Mouse (Mus musculus): ENCODE results near the gene Gm17324.
"Not testable (repeated sequence)": the region's sequence is repeated elsewhere in the genome, so short reads cannot be mapped to it uniquely, and the experiment has no call there.

Gene Gm17324

GRCm38 (mm10) chr9:78447973-78448873 is at the start of gene Gm17324, which contains the start of gene Mto1:
Gene Gm17324 (minus strand): TSS chr9:78448786.
Gene Mto1 (plus strand): TSS chr9:78448208.
- peak; percentile 86 to 95 for DNase-seq

DNA sequence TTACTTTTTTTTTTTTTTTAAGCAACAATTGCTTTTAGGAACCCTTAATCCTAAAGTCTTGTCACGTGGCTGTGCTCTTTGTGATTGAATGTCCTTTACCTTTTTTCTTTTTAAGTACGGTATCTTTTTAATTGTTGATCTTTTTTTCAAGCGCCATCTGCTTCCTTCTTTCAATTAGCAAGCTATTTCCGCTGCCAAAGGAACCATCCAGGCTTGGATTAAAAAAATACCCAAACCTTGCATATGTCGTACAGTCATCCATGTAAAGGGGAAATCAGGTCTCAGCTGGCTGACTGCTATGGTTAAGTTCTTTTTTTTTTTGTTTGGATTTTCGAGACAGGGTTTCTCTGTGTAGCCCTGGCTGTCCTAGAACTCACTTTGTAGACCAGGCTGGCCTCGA is 44.6 kb upstream of the Gm17324 start:
- no peak for DNase-seq

- no peak for DNase-seq
These were observed 43.7 kb upstream of the Gm17324 start for GRCm38 (mm10) chr9:78492254-78492653.

DNA sequence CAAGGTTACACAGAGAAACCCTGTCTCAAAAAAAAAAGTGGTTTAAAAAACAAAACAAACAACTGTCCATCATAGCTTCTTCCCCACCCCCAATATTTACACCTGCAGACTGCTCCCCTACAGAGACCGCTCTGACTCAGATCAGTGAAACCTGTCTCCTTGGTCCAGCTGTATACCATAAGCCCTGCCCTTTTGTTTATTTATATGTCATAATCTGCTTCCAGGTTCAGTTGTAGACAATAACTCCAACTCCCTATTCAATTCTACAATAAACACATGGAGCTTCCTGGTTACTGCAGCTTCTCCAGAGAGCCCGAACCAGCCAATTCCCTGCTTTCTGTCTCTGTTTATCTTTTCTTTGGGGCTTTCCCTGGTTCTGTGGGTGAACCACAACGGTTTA is 42.6 kb upstream of the Gm17324 start:
- DNase-seq, result no peak

GRCm38 (mm10) chr9:78488890-78489420 is 40.4 kb upstream of the Gm17324 start, which contains the start of gene Eef1a1:
Gene Eef1a1 (minus strand): TSS chr9:78489151.
- peak; percentile 78 to 86 for DNase-seq

DNA sequence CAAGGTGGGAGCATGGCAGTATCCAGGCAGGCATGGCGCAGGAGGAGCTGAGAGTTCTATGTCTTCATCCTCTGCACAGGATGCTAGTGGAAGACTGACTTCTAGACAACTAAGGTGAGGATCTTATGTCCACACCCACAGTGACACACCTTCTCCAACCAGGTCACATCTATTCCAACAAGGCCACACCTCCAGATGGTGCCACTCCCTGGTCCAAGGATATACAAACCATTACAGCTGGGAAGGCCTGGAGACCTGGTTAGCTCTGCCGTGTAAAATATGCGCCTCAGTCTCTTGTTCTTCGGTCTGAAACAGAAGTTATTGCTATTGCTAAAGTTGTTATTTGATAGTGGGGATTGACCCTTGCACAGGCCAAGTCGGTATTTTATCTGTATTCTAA is 39.4 kb upstream of the Gm17324 start:
- DNase-seq, result not testable (repeated sequence)

GRCm38 (mm10) chr9:78484660-78485059 is 36.1 kb upstream of the Gm17324 start:
- no peak for DNase-seq

DNA sequence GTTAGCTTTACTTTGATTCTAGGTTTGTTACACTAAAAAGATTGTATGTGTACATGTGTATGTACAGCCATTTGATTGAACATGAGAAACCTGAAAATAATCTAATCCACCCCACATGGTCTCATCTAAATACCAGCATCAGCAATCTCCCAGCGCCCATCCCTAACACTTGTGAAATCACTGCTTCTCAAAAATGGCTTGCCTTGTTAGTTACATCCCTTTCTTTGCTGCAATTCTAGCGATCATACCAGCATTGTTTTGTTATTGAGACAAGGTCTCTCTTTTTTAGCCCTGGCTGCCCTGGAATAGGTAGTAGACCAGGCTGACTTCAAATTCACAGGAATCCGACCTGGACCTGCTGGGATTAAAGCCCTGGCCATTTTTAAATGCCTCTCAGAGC is 33.8 kb upstream of the Gm17324 start:
- no peak for DNase-seq

DNA sequence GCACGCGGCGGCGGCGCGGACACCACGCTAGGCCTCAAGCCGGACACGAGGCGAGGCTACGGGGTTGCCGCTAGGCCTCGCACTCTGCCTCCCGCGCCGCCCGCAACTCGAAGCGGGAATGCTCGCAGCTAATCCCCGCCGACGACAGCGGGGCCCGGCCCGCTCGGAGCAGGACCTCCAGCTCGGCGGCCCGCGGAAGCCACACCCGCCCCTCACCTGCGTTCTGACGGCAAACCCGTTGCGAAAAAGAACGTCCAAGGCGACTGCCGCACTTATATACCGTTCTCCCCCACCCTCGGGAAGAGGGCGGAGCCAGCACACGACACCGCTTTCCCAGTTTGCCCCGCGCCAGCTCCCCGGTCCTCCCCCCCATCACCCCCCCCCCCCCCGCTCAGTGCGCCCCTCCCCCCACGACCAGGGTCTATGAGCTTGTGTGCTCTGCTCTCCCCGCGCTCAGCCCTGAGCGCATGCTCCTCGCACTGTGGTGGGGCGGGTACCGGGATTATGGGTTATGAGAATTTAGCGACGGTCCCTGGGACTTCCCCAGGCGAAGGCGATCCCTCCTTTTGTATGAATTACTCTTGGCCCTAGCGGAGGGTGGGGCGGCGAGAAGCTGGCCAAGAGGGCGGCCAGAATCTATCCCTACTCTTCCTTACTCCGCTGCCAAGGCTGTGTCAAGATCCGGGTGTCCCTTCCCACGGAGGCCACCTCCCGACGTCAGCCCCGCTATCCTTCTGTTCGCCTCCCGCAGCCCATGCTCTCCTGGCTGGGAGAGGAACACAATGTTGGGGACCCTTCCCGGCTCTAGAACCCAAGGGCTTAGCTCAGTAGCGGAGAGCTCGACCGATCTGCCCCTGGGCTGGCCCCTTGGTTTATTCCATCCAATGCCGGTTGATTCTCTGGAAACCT is 33.1 kb upstream of the Gm17324 start:
- peak; percentile 94 to 98 for DNase-seq

- DNase-seq, result peak; percentile 89 to 93
These were observed 32.2 kb upstream of the Gm17324 start for GRCm38 (mm10) chr9:78480706-78481358.

- not testable (repeated sequence) for DNase-seq
These were observed 31.6 kb upstream of the Gm17324 start for GRCm38 (mm10) chr9:78480227-78480626.

DNA sequence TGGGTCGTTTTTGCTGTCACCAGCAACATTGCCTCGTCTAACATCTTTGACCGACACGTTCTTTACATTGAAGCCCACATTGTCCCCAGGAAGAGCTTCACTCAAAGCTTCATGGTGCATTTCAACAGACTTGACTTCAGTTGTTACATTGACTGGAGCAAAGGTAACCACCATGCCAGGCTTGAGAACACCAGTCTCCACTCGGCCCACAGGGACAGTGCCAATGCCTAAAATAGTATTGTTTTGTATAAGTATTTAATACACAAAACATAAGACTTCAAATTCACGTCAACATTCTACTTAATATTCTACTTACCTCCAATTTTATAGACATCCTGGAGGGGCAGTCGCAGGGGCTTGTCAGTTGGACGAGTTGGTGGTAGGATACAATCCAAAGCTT is 30.7 kb upstream of the Gm17324 start:
- not testable (repeated sequence) for DNase-seq

DNA sequence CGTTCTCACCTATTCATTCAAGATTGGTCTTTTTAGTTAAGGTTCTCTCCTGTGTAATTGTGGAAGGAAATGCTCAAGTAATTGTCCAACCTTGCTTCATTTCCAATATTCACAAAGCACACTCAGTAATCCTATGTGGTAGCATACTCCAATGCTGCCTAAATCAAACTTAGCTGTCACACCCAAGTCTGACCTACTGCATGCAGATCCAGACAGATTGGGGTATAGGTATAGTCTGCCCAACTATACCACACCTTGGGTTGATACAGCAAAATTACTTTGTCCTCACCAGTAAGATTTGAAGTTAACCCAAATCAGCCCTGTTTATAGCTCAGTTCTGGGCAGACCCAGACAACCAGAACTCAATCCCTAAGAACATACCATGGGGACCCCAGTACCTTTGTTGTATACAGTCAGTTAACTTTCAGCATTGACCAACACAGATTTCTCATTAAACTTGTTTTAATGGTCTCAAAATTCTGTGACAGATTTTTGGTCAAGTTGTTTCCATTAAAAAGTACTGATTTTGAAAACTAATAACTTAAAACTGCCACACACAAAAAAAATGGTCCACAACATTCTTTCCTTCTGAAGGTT is 29.5 kb upstream of the Gm17324 start:
- not testable (repeated sequence) for DNase-seq

DNA sequence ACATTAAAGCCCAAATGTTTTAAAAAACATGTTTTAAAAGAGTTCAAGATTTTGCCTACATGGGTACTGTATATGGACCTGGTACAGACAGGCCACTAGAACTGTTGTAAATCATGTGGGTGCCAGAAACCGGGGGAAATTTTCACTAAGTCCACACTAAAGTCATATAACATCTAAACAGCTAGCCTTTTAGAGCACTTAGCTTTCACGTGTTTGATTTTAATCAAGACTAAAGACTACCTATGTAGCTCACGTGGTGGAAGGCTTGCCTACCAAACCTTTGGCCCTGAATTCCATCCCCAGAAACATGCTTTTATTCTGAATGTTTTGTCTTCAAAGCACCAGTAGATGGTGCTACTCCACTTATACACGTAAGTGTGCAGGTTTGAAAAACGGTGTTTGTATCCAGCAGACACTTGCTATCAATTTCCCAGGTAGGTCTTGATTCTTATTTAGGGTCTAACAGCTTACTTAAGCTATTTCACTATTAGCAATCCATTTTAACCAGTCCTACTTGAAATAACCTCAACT is 28.5 kb upstream of the Gm17324 start:
- no peak for DNase-seq

DNA sequence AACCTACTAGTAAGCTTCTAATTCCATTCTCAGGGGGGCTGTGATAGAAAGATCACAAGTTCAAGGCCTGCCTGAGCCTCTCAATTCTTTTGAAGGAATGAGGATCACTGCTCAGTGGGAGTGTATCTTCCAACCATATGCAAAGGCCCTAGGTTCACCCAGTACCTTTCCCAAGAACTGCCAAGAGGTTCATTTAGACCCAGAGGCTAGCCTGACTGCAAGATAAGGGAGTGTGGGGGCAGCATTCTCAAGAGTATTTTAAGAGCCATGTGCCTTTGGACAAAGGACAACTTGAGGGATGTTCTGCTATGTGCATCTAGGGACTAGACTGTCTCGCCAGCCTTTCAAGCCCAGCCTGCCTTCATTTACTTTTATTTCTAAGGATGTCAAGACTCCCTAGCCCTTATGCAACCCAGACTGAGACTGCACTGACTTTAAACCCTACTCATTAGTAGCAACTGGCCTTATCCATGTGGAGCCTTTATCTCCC is 28.0 kb upstream of the Gm17324 start:
- no peak for DNase-seq

GRCm38 (mm10) chr9:78475873-78476272 is 27.3 kb upstream of the Gm17324 start:
- DNase-seq, result no peak

DNA sequence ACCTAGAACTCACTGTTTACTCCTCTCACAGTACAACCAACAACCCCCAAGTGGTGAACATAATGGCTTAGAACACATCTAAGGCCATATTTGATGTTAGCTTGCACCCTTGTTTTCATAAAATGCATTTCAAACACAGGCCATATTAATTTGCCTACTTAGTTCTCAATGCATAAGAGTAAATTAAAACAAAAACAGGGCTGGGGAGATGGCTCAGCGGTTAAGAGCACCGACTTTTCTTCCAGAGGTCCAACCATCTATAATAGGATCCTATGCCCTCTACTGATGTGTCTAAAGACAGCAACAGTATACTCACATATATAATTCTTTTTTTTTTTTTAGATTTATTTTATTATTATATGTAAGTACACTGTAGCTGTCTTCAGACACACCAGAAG is 26.8 kb upstream of the Gm17324 start:
- no peak for DNase-seq

- DNase-seq, result no peak
These were observed 26.3 kb upstream of the Gm17324 start for GRCm38 (mm10) chr9:78474771-78475382.

- DNase-seq, result no peak
These were observed 25.7 kb upstream of the Gm17324 start for GRCm38 (mm10) chr9:78474270-78474669.

DNA sequence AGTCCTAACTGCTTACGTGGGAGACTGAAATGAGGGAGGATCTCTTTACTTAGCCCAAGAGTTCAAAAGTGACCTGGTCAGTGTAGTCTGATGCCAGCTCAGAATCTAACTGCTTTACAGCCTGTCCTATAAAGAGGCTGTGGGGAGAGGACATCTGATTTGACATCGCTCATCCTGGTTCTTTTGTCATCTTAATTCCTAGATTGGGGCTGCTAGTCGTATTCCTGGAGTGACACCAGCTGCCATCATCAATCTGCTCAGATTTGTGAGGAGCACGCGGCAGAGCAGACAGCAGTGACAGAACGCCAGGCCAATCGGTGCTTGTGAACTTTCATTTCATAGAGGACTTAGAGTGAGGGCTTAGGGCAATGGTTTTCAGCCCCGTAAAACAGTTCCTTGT is 25.0 kb upstream of the Gm17324 start:
- no peak for DNase-seq

GRCm38 (mm10) chr9:78465725-78466124 is 17.1 kb upstream of the Gm17324 start:
- DNase-seq, result no peak
